Mouse (Mus musculus) hindbrain, postnatal 0 days (tissue): ENCODE data around the gene Tgfbr3l. TPM values are rescaled to one million over a fixed set of nuclear protein-coding genes. Genes with fewer than 3 reads are reported as not detected.
A peak's percentile ranks its signal among the peaks of the same experiment; 100 is the strongest.

Source experiments
- ATAC-seq: fragments of 200-750 bp; cut with Nextera tagmentation; 2 replicates; pipeline ENCODE4 v1.8.0; 2017; ENCODE audit warnings: mild to moderate bottlenecking, moderate TSS enrichment, moderate library complexity
- DNase-seq: peaks from one replicate; pipeline ENCODE4 v3.0.0-alpha.2; 2015; ENCODE audit warnings: low spot score
- H3K27ac ChIP-seq: fragments of 300-500 bp; sonication (generic); 2 replicates; pipeline ENCODE4 v1.5.1; 2014; ENCODE audit warnings: mild to moderate bottlenecking
- H3K27me3 ChIP-seq: fragments of 300-500 bp; sonication (generic); 2 replicates; pipeline ENCODE4 v1.6.1; 2014; ENCODE audit warnings: low read length, mixed read lengths; ENCODE audit not compliant: insufficient read depth
- H3K36me3 ChIP-seq: fragments of 300-500 bp; sonication (generic); 2 replicates; pipeline ENCODE4 v1.6.1; 2014; ENCODE audit warnings: low read length, mixed read lengths; ENCODE audit not compliant: insufficient read depth
- H3K4me1 ChIP-seq: fragments of 300-500 bp; sonication (generic); 2 replicates; pipeline ENCODE4 v1.6.1; 2014; ENCODE audit warnings: antibody characterized with exemption, low read length, mixed read lengths; ENCODE audit not compliant: insufficient read depth
- H3K4me2 ChIP-seq: fragments of 300-500 bp; sonication (generic); 2 replicates; pipeline ENCODE4 v1.6.1; 2014; ENCODE audit warnings: low read depth, mild to moderate bottlenecking, low read length, moderate library complexity, mixed read lengths
- H3K4me3 ChIP-seq: fragments of 300-500 bp; sonication (generic); 2 replicates; pipeline ENCODE4 v1.5.1; 2014; ENCODE audit warnings: low read length
- H3K9ac ChIP-seq: fragments of 300-500 bp; sonication (generic); replicated peaks from 2 replicates; pipeline ENCODE4 v1.6.1; 2014; ENCODE audit warnings: mild to moderate bottlenecking, low read length, moderate library complexity, mixed read lengths
- H3K9me3 ChIP-seq: fragments of 300-500 bp; sonication (generic); 2 replicates; pipeline ENCODE4 v1.6.1; 2016; ENCODE audit warnings: low read length, mixed read lengths
- CTCF ChIP-seq: IDR thresholded peaks from 2 replicates; pipeline ENCODE4 v1.5.1; 2016; ENCODE audit warnings: antibody characterized with exemption, control low read depth, low read depth
- WGBS: fragments of 180-500 bp; shearing (Covaris S2); extraction: QIAGEN DNeasy Blood & Tissue Kit; methylation state at CpG from one replicate; pipeline ENCODE4 v1.1.7; 2014; 5-methylcytosine and 5-hydroxymethylcytosine counted together
- polyA plus RNA-seq: library from polyadenylated mRNA; unstranded; fragments of >200 nt; fragmentation: Nextera tagmentation; extraction: Ambion mirVana; gene quantifications from 2 replicates; pipeline ENCODE4 v1.2.1, GENCODE M21; 2015
- total RNA-seq: library from RNA; depleted of rRNA; stranded (reverse); fragments of >200 nt; gene quantifications from 2 replicates; pipeline ENCODE4 v1.2.3, GENCODE M21; 2014; rRNA removed

Gene Tgfbr3l
- total RNA-seq (9.0 and 15.5 TPM in 2 replicates), polyA plus RNA-seq (3.7 TPM in 2 replicates)

DNA sequence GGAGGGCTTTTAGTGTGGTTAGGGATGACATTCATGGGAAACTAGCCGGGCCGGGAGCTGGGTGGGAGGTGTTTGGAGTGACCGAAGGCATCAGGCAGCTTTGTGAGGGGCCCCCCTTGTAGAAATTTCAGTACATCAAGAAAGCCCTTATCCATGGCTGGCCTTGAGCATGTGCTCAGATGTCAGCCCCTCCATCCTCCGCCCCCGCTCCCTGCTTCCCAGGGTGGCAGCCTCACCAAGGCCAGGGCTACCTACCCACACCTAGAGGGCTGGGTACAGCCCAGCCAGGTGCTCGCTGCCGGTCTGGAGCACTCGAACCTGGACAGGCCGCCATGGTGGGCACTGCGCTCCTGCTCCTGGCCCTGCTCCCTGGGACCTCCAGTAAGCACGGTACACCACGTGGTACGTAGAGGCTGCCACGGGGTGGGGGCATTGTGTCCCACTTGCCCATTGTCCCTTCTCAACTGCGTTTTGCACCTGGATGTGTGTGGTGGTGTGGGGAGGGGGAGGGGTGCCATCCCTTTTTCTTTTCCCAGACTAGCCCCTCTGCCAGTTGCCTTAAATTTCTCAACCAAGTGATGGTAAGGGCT, at the start of gene Tgfbr3l:
TSS of gene Tgfbr3l (plus strand) at position 264 of the 590 bp plus-strand sequence.
- Histone ChIP-seq H3K4me1 (no peaks in the 10 kb centered on the region; the same call in 1 of the 2 replicates), H3K27ac (0 out of 2 replicates have a peak within 1 kb of the TSS, but pooled peaks have one; percentile 2), H3K9me3 (no peaks in the 10 kb centered on the region), H3K9ac (no peak within 1 kb of the TSS), H3K4me2 (no peak within 1 kb of the TSS), H3K36me3 (peaks cover 49% of the 10 kb centered on the region), H3K27me3 (no peaks in the 10 kb centered on the region), H3K4me3 (no peak within 1 kb of the TSS)
- ATAC-seq (no peak), DNase-seq (no peak)
- TF ChIP-seq CTCF: no peak
- 81% methylated on average over 15 of the region's 15 CpGs for WGBS

DNA sequence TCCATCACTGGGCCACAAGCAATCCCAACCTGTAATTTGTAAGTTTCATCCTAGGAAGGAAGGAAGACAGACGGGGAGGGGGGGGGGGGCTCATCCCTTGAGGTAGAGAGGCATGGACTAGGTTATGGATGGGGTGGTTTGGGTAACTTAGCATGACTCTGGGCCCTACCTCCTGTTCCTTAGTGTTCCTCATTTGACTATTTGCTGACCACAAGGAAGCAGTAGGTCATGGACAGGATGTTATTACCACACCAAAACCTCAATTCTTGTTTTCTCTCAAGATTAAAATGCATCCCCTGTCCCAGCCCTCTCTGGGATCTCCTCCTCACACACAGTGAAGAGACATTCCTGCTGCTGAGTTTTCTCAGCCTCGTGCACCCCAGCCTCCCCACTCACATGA, 46.7 kb upstream of the Tgfbr3l start:
- H3K4me3 ChIP-seq: no peak overlapping the region
- no peaks in the 10 kb centered on the region for H3K9me3 ChIP-seq
- H3K9ac ChIP-seq: no peak overlapping the region
- no peaks in the 10 kb centered on the region for H3K27me3 ChIP-seq
- H3K27ac ChIP-seq: no peak overlapping the region
- WGBS: 59% methylated on average over 2 of the region's 2 CpGs
- no peak for TF ChIP-seq CTCF
- peaks cover 48% of the 10 kb centered on the region for H3K36me3 ChIP-seq
- ATAC-seq (no peak), DNase-seq (no peak)
- H3K4me2 ChIP-seq: no peak overlapping the region
- H3K4me1 ChIP-seq: no peaks in the 10 kb centered on the region

DNA sequence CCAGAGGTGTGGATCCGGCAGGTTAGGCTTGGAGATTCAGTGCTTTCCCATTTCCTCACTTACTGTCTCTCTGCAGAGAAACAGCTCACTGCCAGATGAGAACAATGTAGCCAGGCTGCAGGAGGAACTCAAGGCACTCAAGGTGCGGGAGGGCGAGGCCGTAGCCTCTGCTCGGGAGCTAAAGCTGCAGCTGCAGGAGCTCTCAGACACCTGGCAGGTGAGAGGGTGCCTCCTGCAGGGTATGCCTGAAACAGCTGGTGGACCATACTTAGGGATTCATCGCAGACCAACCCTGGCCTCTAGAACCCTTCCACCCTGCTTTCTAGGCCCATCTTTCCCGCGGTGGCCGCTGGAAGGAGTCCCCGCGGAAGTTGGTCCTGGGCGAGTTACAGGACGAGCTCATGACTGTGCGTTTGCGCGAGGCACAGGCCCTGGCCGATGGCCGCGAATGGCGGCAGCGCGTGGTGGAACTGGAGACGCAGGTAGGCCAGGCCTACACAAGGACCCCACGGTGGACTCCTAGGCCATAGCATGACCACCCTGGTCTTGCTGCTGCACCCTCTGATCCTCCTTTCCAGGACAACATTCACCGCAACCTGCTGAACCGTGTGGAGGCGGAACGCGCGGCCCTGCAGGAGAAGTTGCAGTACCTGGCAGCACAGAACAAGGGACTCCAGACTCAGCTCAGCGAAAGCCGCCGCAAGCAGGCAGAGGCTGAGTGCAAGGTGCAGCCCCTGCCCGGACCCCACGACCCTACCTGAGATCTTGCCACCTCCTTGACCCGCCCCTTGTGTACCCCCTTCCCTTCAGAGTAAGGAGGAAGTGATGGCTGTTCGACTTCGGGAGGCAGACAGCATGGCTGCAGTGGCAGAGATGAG, 42.5 kb upstream of the Tgfbr3l start:
- Histone ChIP-seq H3K9ac (0 out of 2 replicates have a peak overlapping the region, but pooled peaks have one; percentile 5), H3K4me1 (no peaks in the 10 kb centered on the region), H3K4me2 (no peak overlapping the region), H3K27me3 (no peaks in the 10 kb centered on the region), H3K4me3 (no peak overlapping the region), H3K36me3 (peaks cover 42% of the 10 kb centered on the region), H3K27ac (no peak overlapping the region), H3K9me3 (no peaks in the 10 kb centered on the region)
- DNase-seq: no peak
- no peak for ATAC-seq
- 37% methylated on average over 38 of the region's 38 CpGs for WGBS
- TF ChIP-seq CTCF: peak; percentile 3; the same call in 1 of the 2 replicates

DNA sequence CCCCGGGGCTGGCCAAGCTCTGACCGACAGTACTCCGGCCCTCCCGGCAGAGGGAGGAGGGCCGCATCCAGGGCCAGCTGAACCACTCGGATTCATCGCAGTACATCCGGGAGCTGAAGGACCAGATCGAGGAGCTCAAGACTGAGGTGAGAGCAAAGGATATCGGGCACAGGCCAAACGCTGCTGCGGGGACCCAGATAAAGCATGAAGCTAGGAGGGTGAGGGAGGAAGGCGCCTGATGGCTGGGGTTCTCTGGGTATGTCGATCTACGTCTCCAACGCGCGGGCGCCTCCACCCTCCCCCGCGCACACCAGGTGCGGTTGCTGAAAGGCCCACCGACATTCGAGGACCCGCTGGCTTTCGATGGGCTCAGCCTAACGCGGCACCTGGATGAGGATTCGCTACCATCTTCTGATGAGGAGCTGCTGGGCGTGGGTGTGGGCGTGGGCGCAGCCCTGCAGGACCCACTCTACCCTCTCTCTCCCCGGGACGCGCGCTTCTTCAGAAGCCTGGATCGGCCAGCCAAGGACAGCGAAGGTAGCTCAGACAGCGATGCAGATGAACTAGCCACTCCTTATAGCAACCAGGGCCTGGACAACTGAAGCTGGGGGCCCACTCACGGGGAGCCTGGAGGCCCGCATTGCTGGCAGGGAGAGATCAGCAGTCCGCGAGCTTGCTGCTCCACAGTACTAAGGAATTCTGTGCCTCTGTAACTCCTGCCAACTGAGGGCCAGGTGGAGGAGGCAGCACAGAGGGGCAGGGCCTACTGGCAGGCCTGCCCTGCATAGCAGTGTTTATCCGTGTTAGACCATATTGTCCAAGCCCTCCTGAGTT, 41.6 kb upstream of the Tgfbr3l start:
- no peaks in the 10 kb centered on the region for H3K4me1 ChIP-seq
- no peaks in the 10 kb centered on the region for H3K9me3 ChIP-seq
- DNase-seq (no peak), ATAC-seq (peak; percentile 18)
- no peak overlapping the region for H3K4me3 ChIP-seq
- peaks cover 38% of the 10 kb centered on the region for H3K36me3 ChIP-seq
- WGBS: 21% methylated on average over 44 of the region's 44 CpGs
- TF ChIP-seq CTCF: peak; percentile 30
- no peak overlapping the region for H3K4me2 ChIP-seq
- no peaks in the 10 kb centered on the region for H3K27me3 ChIP-seq
- 0 out of 2 replicates have a peak overlapping the region, but pooled peaks have one; percentile 4 for H3K9ac ChIP-seq
- H3K27ac ChIP-seq: 0 out of 2 replicates have a peak overlapping the region, but pooled peaks have one; percentile 15

DNA sequence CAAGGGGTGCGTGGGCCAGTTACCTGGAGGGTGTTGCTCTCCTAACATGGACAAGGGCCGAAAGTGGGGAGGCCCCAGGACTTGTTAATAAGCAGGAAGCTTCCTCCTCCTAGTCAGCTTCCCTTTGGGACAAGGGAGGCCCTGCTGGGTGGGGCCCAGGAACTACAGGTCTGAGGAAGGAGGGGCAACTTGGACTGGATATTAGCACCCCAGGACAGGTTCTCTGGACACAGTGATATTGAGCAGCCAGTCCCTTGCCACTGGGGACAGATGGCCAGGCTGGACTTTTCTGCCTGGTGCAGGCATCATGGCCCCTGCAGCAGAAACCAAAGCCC, 41.0 kb upstream of the Tgfbr3l start:
- H3K36me3 ChIP-seq: peaks cover 38% of the 10 kb centered on the region
- no peak overlapping the region for H3K27ac ChIP-seq
- 56% methylated on average over 2 of the region's 2 CpGs for WGBS
- DNase-seq (no peak), ATAC-seq (0 out of 2 replicates have a peak, but pooled peaks have one; percentile 1)
- no peak overlapping the region for H3K9ac ChIP-seq
- no peak overlapping the region for H3K4me2 ChIP-seq
- no peaks in the 10 kb centered on the region for H3K4me1 ChIP-seq
- TF ChIP-seq CTCF: no peak
- no peaks in the 10 kb centered on the region for H3K9me3 ChIP-seq
- no peak overlapping the region for H3K4me3 ChIP-seq
- no peaks in the 10 kb centered on the region for H3K27me3 ChIP-seq

DNA sequence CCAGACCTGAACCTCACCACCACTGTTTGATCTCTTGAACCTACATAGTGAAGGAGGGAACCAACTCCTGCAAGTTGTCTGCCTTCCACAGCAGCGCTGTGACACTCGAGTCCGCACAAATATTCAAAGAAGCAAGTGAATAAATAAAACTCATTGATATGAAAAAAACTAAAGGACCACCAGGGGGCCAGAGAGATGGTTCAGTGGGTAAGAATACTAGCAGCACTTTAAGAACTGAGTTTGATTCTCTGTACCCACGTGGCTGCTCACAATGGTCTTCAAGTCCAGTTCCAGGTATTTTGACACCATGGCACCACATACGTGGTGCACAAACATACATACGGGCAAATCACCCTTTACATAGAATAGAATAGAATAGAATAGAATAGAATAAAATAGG, 36.9 kb upstream of the Tgfbr3l start:
- H3K4me3 ChIP-seq: no peak overlapping the region
- TF ChIP-seq CTCF: peak; percentile 31; the same call in 1 of the 2 replicates
- H3K9me3 ChIP-seq: no peaks in the 10 kb centered on the region
- peak; percentile 32 for DNase-seq
- no peak for ATAC-seq
- no peaks in the 10 kb centered on the region for H3K27me3 ChIP-seq
- H3K27ac ChIP-seq: no peak overlapping the region
- H3K4me1 ChIP-seq: peaks cover 22% of the 10 kb centered on the region
- no peak overlapping the region for H3K9ac ChIP-seq
- H3K4me2 ChIP-seq: no peak overlapping the region
- WGBS: 64% methylated on average over 6 of the region's 6 CpGs
- H3K36me3 ChIP-seq: peaks cover 7% of the 10 kb centered on the region; the same call in 1 of the 2 replicates
